ENCODE assay signal across 8 mouse cellular contexts in the genomic region with DNA sequence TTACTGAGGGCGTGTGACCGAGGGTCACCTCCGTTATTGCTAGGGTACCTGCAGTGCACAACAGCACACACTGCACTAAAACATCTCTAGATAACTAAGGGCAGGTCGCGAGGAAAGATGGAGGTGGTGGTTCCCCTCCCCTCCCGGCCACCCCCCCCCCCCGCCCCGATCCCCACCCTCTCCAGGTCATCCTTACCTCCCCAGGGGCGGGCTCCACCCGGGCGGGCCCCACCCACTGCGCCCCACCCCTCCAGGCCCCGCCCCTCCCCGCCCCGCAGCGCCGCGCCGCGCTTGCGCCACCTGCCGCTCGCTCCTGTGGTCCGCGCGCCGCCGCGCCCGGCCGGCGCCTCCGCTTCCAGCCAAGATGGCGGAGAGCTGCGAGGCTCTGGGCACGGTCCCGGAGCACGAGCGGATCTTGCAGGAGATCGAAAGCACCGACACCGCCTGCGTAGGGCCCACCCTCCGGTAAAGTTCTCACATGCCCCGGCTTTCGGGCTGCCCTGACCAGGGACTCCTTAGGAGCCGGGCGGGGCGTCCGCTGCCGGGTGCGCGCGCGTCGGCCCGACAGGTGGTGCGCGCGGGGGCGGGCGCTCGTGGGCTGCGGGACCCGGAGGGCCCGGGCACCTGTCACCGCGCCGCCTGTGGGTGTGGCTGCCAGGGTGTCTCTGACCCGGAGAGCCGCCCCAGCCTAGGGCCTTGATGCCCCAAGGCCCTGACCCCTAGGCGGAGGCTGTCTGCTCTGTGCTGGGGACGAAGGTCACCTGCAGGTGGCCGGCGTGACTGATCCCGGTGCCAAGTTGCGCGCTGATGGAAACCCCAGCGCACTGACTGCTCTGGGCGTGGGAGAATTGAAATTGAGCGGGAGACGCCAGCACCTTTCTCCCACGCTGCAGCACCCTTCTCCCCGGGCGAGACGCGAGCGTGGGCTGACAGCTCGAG. TPM values are rescaled to one million over a fixed set of nuclear protein-coding genes. Genes with fewer than 3 reads are reported as not detected.
A peak's percentile ranks its signal among the peaks of the same experiment; 100 is the strongest.
DNase-seq lines count a peak whose midpoint lies in the region; ATAC-seq and TF ChIP-seq lines count a peak whose summit lies in the region.

A gene (plus strand): TSS at position 318 of the 939 bp plus-strand sequence.

- WGBS in heart, embryonic 10.5 days, result under 1% methylated on average over 79 of the region's 89 CpGs
- under 1% methylated on average over 82 of the region's 89 CpGs for WGBS in kidney, embryonic 15.5 days
- 2% methylated on average over 82 of the region's 89 CpGs for WGBS in liver, adult 2 months

- ATAC-seq in kidney, embryonic 15.5 days (replicated peaks; ENCODE audit: low FRiP score), result peak; percentile 86
- ATAC-seq in monocyte, adult 5-6 weeks (replicated peaks; ENCODE audit: insufficient number of reproducible peaks, low FRiP score, low TSS enrichment, poor library complexity, severe bottlenecking), result peak; percentile 52

- H3K27me3 ChIP-seq in heart, embryonic 10.5 days (ENCODE audit: insufficient read depth, poor library complexity, severe bottlenecking), result peaks cover 11% of the 10 kb centered on the region; the same call in 1 of the 2 replicates
- H3K27me3 ChIP-seq in kidney, embryonic 15.5 days, result peaks cover 19% of the 10 kb centered on the region
- H3K27me3 ChIP-seq in liver, adult 2 months (ENCODE audit: control insufficient read depth, insufficient read depth, low read length), result no peaks in the 10 kb centered on the region

- H3K27ac ChIP-seq in embryonic fibroblast, embryonic 13.5 days (ENCODE audit: insufficient read depth, low read length), result no peak within 1 kb of the TSS
- peak within 1 kb of the TSS; percentile 97 for H3K27ac ChIP-seq in heart, embryonic 10.5 days
- peak within 1 kb of the TSS; percentile 90 for H3K27ac ChIP-seq in kidney, embryonic 15.5 days
- H3K27ac ChIP-seq in liver, adult 2 months (replicated peaks; ENCODE audit: insufficient read depth, low read depth, low read length), result peak within 1 kb of the TSS; percentile 85

- peak within 1 kb of the TSS; percentile 63 for H3K4me3 ChIP-seq in embryonic fibroblast, embryonic 13.5 days (ENCODE audit: insufficient read depth, low read length)
- peak within 1 kb of the TSS; percentile 94 for H3K4me3 ChIP-seq in heart, embryonic 10.5 days
- peak within 1 kb of the TSS; percentile 89 for H3K4me3 ChIP-seq in kidney, embryonic 15.5 days (replicated peaks)
- peak within 1 kb of the TSS; percentile 68 for H3K4me3 ChIP-seq in liver, adult 2 months (ENCODE audit: insufficient read depth, low read depth, low read length)

- no peak for TF ChIP-seq CTCF in embryonic fibroblast, embryonic 13.5 days (IDR thresholded peaks at IDR 0.05; ENCODE audit: borderline replicate concordance, insufficient read depth, low read length)
- TF ChIP-seq CTCF in liver, adult 2 months (IDR thresholded peaks at IDR 0.05; ENCODE audit: low read depth, low read length), result 0 out of 2 replicates have a peak, but pooled peaks have one; percentile 11

- H3K9me3 ChIP-seq in heart, embryonic 10.5 days, result no peaks in the 10 kb centered on the region
- no peaks in the 10 kb centered on the region for H3K9me3 ChIP-seq in kidney, embryonic 15.5 days (replicated peaks)

- no peaks in the 10 kb centered on the region for H3K36me3 ChIP-seq in heart, embryonic 10.5 days
- no peaks in the 10 kb centered on the region for H3K36me3 ChIP-seq in kidney, embryonic 15.5 days
- no peaks in the 10 kb centered on the region for H3K36me3 ChIP-seq in liver, adult 2 months (ENCODE audit: control insufficient read depth, insufficient read depth, low read length)

- TF ChIP-seq POLR2A in embryonic fibroblast, embryonic 13.5 days (IDR thresholded peaks at IDR 0.05; ENCODE audit: low read depth, low read length), result peak; percentile 61
- TF ChIP-seq POLR2A in liver, adult 2 months (IDR thresholded peaks at IDR 0.05; ENCODE audit: extremely low read depth, insufficient read depth, low read length), result peak; percentile 66

- peak; percentile 92 for DNase-seq in A20 (ENCODE audit: low read depth, low spot score)
- DNase-seq in adrenal gland, postnatal 4 days (ENCODE audit: low spot score in 2 of 2), result peak; percentile 54 to 65
- DNase-seq in heart, embryonic 10.5 days (ENCODE audit: low spot score), result peak; percentile 90
- DNase-seq in liver, adult 2 months (ENCODE audit: extremely low read depth, low read depth, low spot score), result peak; percentile 91
- DNase-seq in spleen, postnatal 36 days (ENCODE audit: low spot score in 2 of 2), result peak; percentile 79 to 80

- H3K4me2 ChIP-seq in kidney, embryonic 15.5 days, result peak within 1 kb of the TSS; percentile 97

- peak within 1 kb of the TSS; percentile 85 for H3K9ac ChIP-seq in kidney, embryonic 15.5 days
- peak within 1 kb of the TSS; percentile 82 for H3K9ac ChIP-seq in liver, adult 2 months (ENCODE audit: low read depth, low read length)

- peaks cover 11% of the 10 kb centered on the region; the same call in 1 of the 2 replicates for H3K79me2 ChIP-seq in liver, adult 2 months (ENCODE audit: control insufficient read depth, insufficient read depth, low read length)

- H3K4me1 ChIP-seq in embryonic fibroblast, embryonic 13.5 days (ENCODE audit: control insufficient read depth, insufficient read depth, low read length), result no peaks in the 10 kb centered on the region
- peaks cover 12% of the 10 kb centered on the region; the same call in 1 of the 2 replicates for H3K4me1 ChIP-seq in heart, embryonic 10.5 days
- peaks cover 17% of the 10 kb centered on the region for H3K4me1 ChIP-seq in kidney, embryonic 15.5 days
- peaks cover 9% of the 10 kb centered on the region for H3K4me1 ChIP-seq in liver, adult 2 months (ENCODE audit: control insufficient read depth, insufficient read depth, low read length)

RNA-seq across cellular contexts. Expression of the gene that starts here (rescaled TPM):
- 10 to 100 TPM; 21.3 to 22.3 TPM for total RNA-seq in adrenal gland, postnatal 4 days (2021)
- polyA plus RNA-seq in embryonic fibroblast, embryonic 13.5 days (2011; ENCODE audit: insufficient read length, low read depth, missing spikeins), result 2.5 and 3.2 TPM in 2 replicates
- polyA plus RNA-seq in heart, embryonic 10.5 days (2016; fragmentation: Nextera tagmentation; extraction: Ambion mirVana), result 18.0 and 25.3 TPM in 2 replicates
- 23.2 and 23.4 TPM in 2 replicates for polyA plus RNA-seq in kidney, embryonic 15.5 days (2015; fragmentation: Nextera tagmentation; extraction: Ambion mirVana)
- total RNA-seq in liver, adult 2 months (2014; rRNA removed), result 18.0 and 21.8 TPM in 2 replicates
- 6.4 and 6.7 TPM in 2 replicates for polyA plus RNA-seq in liver, adult 2 months (2012; rRNA removed)
- 70.9 to 85.0 TPM (median 76.3 TPM) in 3 replicates for total RNA-seq in monocyte, adult 5-6 weeks (2017)
